Mouse (Mus musculus): ENCODE measurements around the gene Rnf169. TPM values are rescaled to one million over a fixed set of nuclear protein-coding genes. Genes with fewer than 3 reads are reported as not detected.

Rnf169 gene
- polyA plus RNA-seq, 1 experiment from 2014 or later: 7.1 TPM

- no peak for ATAC-seq (ENCODE audit: low FRiP score)
- H3K27me3 ChIP-seq: peaks cover 4% of the 10 kb centered on the region
- H3K36me3 ChIP-seq (replicated peaks): no peaks in the 10 kb centered on the region
- no peak overlapping the region for H3K27ac ChIP-seq
- H3K4me2 ChIP-seq: no peak overlapping the region
- H3K9me3 ChIP-seq: no peaks in the 10 kb centered on the region
- H3K9ac ChIP-seq: no peak overlapping the region
- WGBS: 88% methylated on average over 3 of the region's 3 CpGs
- no peak overlapping the region for H3K4me3 ChIP-seq (replicated peaks)
- no peaks in the 10 kb centered on the region for H3K4me1 ChIP-seq
Observed at GRCm38 (mm10) chr7:99998668-99999067, 18.4 kb upstream of the Rnf169 start.

- ATAC-seq (ENCODE audit: low FRiP score): no peak
- no peak overlapping the region for H3K27ac ChIP-seq
- H3K4me2 ChIP-seq: no peak overlapping the region
- H3K27me3 ChIP-seq: no peaks in the 10 kb centered on the region
- H3K4me3 ChIP-seq (replicated peaks): no peak overlapping the region
- H3K4me1 ChIP-seq: no peaks in the 10 kb centered on the region
- 82% methylated on average over 7 of the region's 7 CpGs for WGBS
- H3K9me3 ChIP-seq: no peaks in the 10 kb centered on the region
- H3K36me3 ChIP-seq (replicated peaks): no peaks in the 10 kb centered on the region
- H3K9ac ChIP-seq: no peak overlapping the region
Observed at GRCm38 (mm10) chr7:99995186-99995585, 14.9 kb upstream of the Rnf169 start.

- Histone ChIP-seq H3K9ac (no peak overlapping the region), H3K27me3 (no peaks in the 10 kb centered on the region), H3K27ac (no peak overlapping the region), H3K4me3 (replicated peaks) (no peak overlapping the region), H3K36me3 (replicated peaks) (no peaks in the 10 kb centered on the region), H3K4me1 (no peaks in the 10 kb centered on the region), H3K9me3 (no peaks in the 10 kb centered on the region), H3K4me2 (no peak overlapping the region)
- ATAC-seq (ENCODE audit: low FRiP score): no peak
- 90% methylated on average over 7 of the region's 7 CpGs for WGBS
Observed at GRCm38 (mm10) chr7:99993159-99993558, 12.9 kb upstream of the Rnf169 start.

- no peaks in the 10 kb centered on the region for H3K4me1 ChIP-seq
- no peak overlapping the region for H3K9ac ChIP-seq
- H3K27ac ChIP-seq: no peak overlapping the region
- no peak overlapping the region for H3K4me3 ChIP-seq (replicated peaks)
- 85% methylated on average over 7 of the region's 8 CpGs for WGBS
- no peaks in the 10 kb centered on the region for H3K9me3 ChIP-seq
- no peak for ATAC-seq (ENCODE audit: low FRiP score)
- no peaks in the 10 kb centered on the region for H3K36me3 ChIP-seq (replicated peaks)
- no peak overlapping the region for H3K4me2 ChIP-seq
- H3K27me3 ChIP-seq: no peaks in the 10 kb centered on the region
Observed at GRCm38 (mm10) chr7:99990990-99991707, 10.9 kb upstream of the Rnf169 start.

- Histone ChIP-seq H3K4me3 (replicated peaks) (no peak overlapping the region), H3K4me1 (no peaks in the 10 kb centered on the region), H3K27me3 (no peaks in the 10 kb centered on the region), H3K27ac (no peak overlapping the region), H3K9me3 (no peaks in the 10 kb centered on the region), H3K9ac (no peak overlapping the region), H3K4me2 (no peak overlapping the region; the same call in 1 of the 2 replicates), H3K36me3 (replicated peaks) (no peaks in the 10 kb centered on the region)
- no peak for ATAC-seq (ENCODE audit: low FRiP score)
- 54% methylated on average over 15 of the region's 15 CpGs for WGBS
Observed at GRCm38 (mm10) chr7:99989844-99990760, 9.9 kb upstream of the Rnf169 start.

GRCm38 (mm10) chr7:99988725-99989124, 8.5 kb upstream of the Rnf169 start:
- 3% methylated on average over 4 of the region's 4 CpGs for WGBS
- Histone ChIP-seq H3K4me1 (no peaks in the 10 kb centered on the region), H3K9ac (no peak overlapping the region), H3K9me3 (no peaks in the 10 kb centered on the region), H3K27ac (no peak overlapping the region), H3K4me3 (replicated peaks) (no peak overlapping the region), H3K27me3 (no peaks in the 10 kb centered on the region), H3K4me2 (no peak overlapping the region), H3K36me3 (replicated peaks) (no peaks in the 10 kb centered on the region)
- 0 out of 2 replicates have a peak, but pooled peaks have one; percentile 53 for ATAC-seq (ENCODE audit: low FRiP score)

GRCm38 (mm10) chr7:99982256-99983242, 2.3 kb upstream of the Rnf169 start:
- 84% methylated on average over 13 of the region's 13 CpGs for WGBS

GRCm38 (mm10) chr7:99981311-99981710, 1.1 kb upstream of the Rnf169 start:
- H3K27ac ChIP-seq: no peak overlapping the region

More at GRCm38 (mm10) chr7:99982256-99983242, 2.3 kb upstream of the Rnf169 start:
- Histone ChIP-seq H3K27me3 (no peaks in the 10 kb centered on the region), H3K9ac (no peak overlapping the region), H3K4me1 (peaks cover 17% of the 10 kb centered on the region), H3K36me3 (replicated peaks) (no peaks in the 10 kb centered on the region), H3K4me3 (replicated peaks) (no peak overlapping the region), H3K4me2 (no peak overlapping the region), H3K27ac (no peak overlapping the region), H3K9me3 (no peaks in the 10 kb centered on the region)
- ATAC-seq (ENCODE audit: low FRiP score): no peak

GRCm38 (mm10) chr7:99979546-99980131, 609 bp downstream of the Rnf169 start:
- Histone ChIP-seq H3K27me3 (no peaks in the 10 kb centered on the region), H3K4me3 (replicated peaks) (peak overlapping the region; percentile 97), H3K27ac (peak overlapping the region; percentile 97), H3K9me3 (no peaks in the 10 kb centered on the region), H3K36me3 (replicated peaks) (no peaks in the 10 kb centered on the region), H3K9ac (peak overlapping the region; percentile 98), H3K4me1 (peaks cover 19% of the 10 kb centered on the region), H3K4me2 (peak overlapping the region; percentile 61)
- WGBS: 0% methylated on average over 51 of the region's 51 CpGs
- peak; percentile 78 for ATAC-seq (ENCODE audit: low FRiP score)

More at GRCm38 (mm10) chr7:99981311-99981710, 1.1 kb upstream of the Rnf169 start:
- Histone ChIP-seq H3K36me3 (replicated peaks) (no peaks in the 10 kb centered on the region), H3K4me2 (no peak overlapping the region), H3K27me3 (no peaks in the 10 kb centered on the region), H3K4me1 (peaks cover 17% of the 10 kb centered on the region), H3K9ac (no peak overlapping the region), H3K4me3 (replicated peaks) (no peak overlapping the region), H3K9me3 (no peaks in the 10 kb centered on the region)
- WGBS: 9% methylated on average over 2 of the region's 2 CpGs
- ATAC-seq (ENCODE audit: low FRiP score): no peak

- peak overlapping the region; percentile 97 for H3K4me3 ChIP-seq (replicated peaks)
- H3K36me3 ChIP-seq (replicated peaks): no peaks in the 10 kb centered on the region
- H3K9me3 ChIP-seq: no peaks in the 10 kb centered on the region
- WGBS: 11% methylated on average over 6 of the region's 6 CpGs
- H3K9ac ChIP-seq: peak overlapping the region; percentile 98
- H3K4me1 ChIP-seq: peaks cover 23% of the 10 kb centered on the region
- H3K4me2 ChIP-seq: peak overlapping the region; percentile 61
- H3K27me3 ChIP-seq: no peaks in the 10 kb centered on the region
- ATAC-seq (ENCODE audit: low FRiP score): no peak
- H3K27ac ChIP-seq: no peak overlapping the region; the same call in 1 of the 2 replicates
Observed at GRCm38 (mm10) chr7:99979081-99979480, 1.2 kb downstream of the Rnf169 start.

GRCm38 (mm10) chr7:99978041-99978440, 2.2 kb downstream of the Rnf169 start:
- Histone ChIP-seq H3K9me3 (no peaks in the 10 kb centered on the region), H3K4me1 (peaks cover 28% of the 10 kb centered on the region), H3K27ac (no peak overlapping the region), H3K27me3 (no peaks in the 10 kb centered on the region), H3K9ac (no peak overlapping the region), H3K4me3 (replicated peaks) (no peak overlapping the region), H3K4me2 (no peak overlapping the region), H3K36me3 (replicated peaks) (no peaks in the 10 kb centered on the region)
- 92% methylated on average over 2 of the region's 2 CpGs for WGBS
- ATAC-seq (ENCODE audit: low FRiP score): no peak
